Mouse (Mus musculus): ENCODE data around the gene Arrb1. TPM values are rescaled to one million over a fixed set of nuclear protein-coding genes. Genes with fewer than 3 reads are reported as not detected.
"Not testable (repeated sequence)": the region's sequence is repeated elsewhere in the genome, so short reads cannot be mapped to it uniquely, and the experiment has no call there.

Gene Arrb1
- 6.1 and 6.8 TPM in 2 replicates for polyA plus RNA-seq (2015; fragmentation: Nextera tagmentation; extraction: Ambion mirVana)

DNA sequence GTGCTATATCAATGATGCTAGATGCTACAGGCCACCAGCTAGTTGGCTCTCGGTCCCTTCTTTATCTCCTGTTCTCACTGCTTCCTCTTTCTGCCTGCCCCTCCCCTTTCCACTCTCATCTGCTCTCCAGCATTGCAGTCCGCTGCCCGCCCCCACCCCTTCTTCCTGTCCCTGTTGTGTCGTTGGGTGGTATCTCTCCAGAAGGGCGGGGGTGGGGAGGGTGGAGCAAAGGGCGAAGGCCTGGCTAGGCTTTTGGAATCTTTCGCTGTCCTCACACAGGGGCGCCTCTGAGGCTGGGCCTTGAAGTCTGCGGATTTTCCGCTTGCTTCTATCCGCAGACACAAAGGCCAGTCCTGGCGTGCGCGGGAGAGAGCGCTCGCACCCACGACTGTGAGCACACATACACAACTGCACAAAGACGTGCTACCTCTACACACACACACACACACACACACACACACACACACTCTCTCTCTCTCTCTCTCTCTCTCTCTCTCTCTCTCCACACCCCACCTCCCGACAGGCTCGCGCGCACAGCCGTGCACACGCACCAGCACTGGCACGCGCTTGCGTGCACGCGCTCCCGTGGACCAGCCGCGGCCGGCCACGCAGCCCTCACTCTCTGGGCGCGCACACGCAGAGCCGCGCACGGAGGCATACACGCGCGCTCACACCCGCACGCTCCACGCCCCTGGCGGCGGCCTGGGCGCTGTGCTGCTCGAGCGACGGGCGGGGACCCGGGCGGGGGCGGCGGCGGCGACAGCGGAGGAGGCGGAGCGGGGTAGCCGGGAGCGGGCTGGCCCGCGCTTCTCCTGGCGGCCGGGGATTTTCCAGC lies at the start of gene Arrb1:
Arrb1 (plus strand) TSS at position 566 of the 835 bp plus-strand sequence.
- H3K36me3 ChIP-seq = no peaks in the 10 kb centered on the region
- peak within 1 kb of the TSS; percentile 90 for H3K4me2 ChIP-seq (replicated peaks)
- ATAC-seq (ENCODE audit: low FRiP score, low read depth) = peak; percentile 82
- H3K27me3 ChIP-seq = no peaks in the 10 kb centered on the region
- H3K4me3 ChIP-seq = peak within 1 kb of the TSS; percentile 75
- no peaks in the 10 kb centered on the region for H3K9me3 ChIP-seq
- H3K27ac ChIP-seq = peak within 1 kb of the TSS; percentile 69
- H3K9ac ChIP-seq = peak within 1 kb of the TSS; percentile 88
- under 1% methylated on average over 65 of the region's 68 CpGs for WGBS
- H3K4me1 ChIP-seq = peaks cover 54% of the 10 kb centered on the region

- H3K4me1 ChIP-seq = no peaks in the 10 kb centered on the region
- no peak overlapping the region for H3K27ac ChIP-seq
- WGBS = 64% methylated on average over 5 of the region's 5 CpGs
- H3K9ac ChIP-seq = no peak overlapping the region
- H3K27me3 ChIP-seq = 0 out of 2 replicates have a peak, but pooled peaks cover 5% of the 10 kb centered on the region
- no peak for ATAC-seq (ENCODE audit: low FRiP score, low read depth)
- no peak overlapping the region for H3K4me3 ChIP-seq
- H3K9me3 ChIP-seq = peaks cover 8% of the 10 kb centered on the region
- H3K4me2 ChIP-seq (replicated peaks) = no peak overlapping the region
- H3K36me3 ChIP-seq = no peaks in the 10 kb centered on the region
Observed at GRCm38 (mm10) chr7:99489708-99490107, 45.6 kb upstream of the Arrb1 start.

- WGBS = 73% methylated on average over 1 of the region's 1 CpGs
Observed at GRCm38 (mm10) chr7:99499128-99499527, 36.1 kb upstream of the Arrb1 start.

DNA sequence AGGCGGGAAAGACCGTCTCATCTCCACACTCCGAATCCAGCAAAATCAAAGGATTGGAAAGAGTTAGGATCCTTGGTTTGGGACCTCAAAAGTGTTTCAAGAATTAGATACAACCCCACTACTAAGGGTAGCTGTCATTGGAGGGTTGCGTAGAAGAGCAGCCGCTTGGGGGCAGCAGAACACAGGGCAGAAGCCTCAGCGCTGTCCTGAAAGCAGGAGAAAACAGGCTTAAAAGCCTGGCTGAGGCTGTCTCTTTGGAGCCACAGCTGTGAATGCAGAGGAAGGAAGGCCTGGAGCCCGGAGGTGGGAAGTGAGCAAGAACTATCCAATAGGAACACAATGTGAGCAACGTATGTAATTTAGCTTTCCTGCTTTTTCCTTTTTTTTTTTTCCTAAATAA lies 35.1 kb upstream of the Arrb1 start:
- Histone ChIP-seq H3K9me3 (no peaks in the 10 kb centered on the region), H3K4me2 (replicated peaks) (no peak overlapping the region), H3K4me3 (no peak overlapping the region), H3K27ac (no peak overlapping the region), H3K27me3 (no peaks in the 10 kb centered on the region), H3K4me1 (no peaks in the 10 kb centered on the region), H3K36me3 (no peaks in the 10 kb centered on the region), H3K9ac (no peak overlapping the region)
- peak; percentile 85 for ATAC-seq (ENCODE audit: low FRiP score, low read depth)
- 3% methylated on average over 8 of the region's 8 CpGs for WGBS

More at GRCm38 (mm10) chr7:99499128-99499527, 36.1 kb upstream of the Arrb1 start:
- Histone ChIP-seq H3K9me3 (no peaks in the 10 kb centered on the region), H3K27ac (no peak overlapping the region), H3K4me3 (no peak overlapping the region), H3K9ac (no peak overlapping the region), H3K4me2 (replicated peaks) (no peak overlapping the region), H3K36me3 (no peaks in the 10 kb centered on the region), H3K27me3 (no peaks in the 10 kb centered on the region), H3K4me1 (no peaks in the 10 kb centered on the region)
- ATAC-seq (ENCODE audit: low FRiP score, low read depth) = no peak

GRCm38 (mm10) chr7:99500655-99501054 lies 34.6 kb upstream of the Arrb1 start:
- Histone ChIP-seq H3K4me2 (replicated peaks) (no peak overlapping the region), H3K9ac (no peak overlapping the region), H3K27ac (no peak overlapping the region), H3K9me3 (no peaks in the 10 kb centered on the region), H3K36me3 (no peaks in the 10 kb centered on the region), H3K27me3 (no peaks in the 10 kb centered on the region), H3K4me1 (no peaks in the 10 kb centered on the region), H3K4me3 (no peak overlapping the region)
- WGBS = 26% methylated on average over 5 of the region's 5 CpGs
- no peak for ATAC-seq (ENCODE audit: low FRiP score, low read depth)

- Histone ChIP-seq H3K9me3 (no peaks in the 10 kb centered on the region), H3K27me3 (no peaks in the 10 kb centered on the region), H3K4me2 (replicated peaks) (no peak overlapping the region), H3K4me1 (no peaks in the 10 kb centered on the region), H3K9ac (no peak overlapping the region), H3K36me3 (no peaks in the 10 kb centered on the region), H3K4me3 (no peak overlapping the region), H3K27ac (no peak overlapping the region)
- ATAC-seq (ENCODE audit: low FRiP score, low read depth) = no peak
- 46% methylated on average over 1 of the region's 1 CpGs for WGBS
Observed at GRCm38 (mm10) chr7:99501148-99501547, 34.1 kb upstream of the Arrb1 start.

GRCm38 (mm10) chr7:99504556-99504955 lies 30.7 kb upstream of the Arrb1 start:
- Histone ChIP-seq H3K4me1 (no peaks in the 10 kb centered on the region), H3K9ac (no peak overlapping the region), H3K4me2 (replicated peaks) (no peak overlapping the region), H3K4me3 (no peak overlapping the region), H3K36me3 (no peaks in the 10 kb centered on the region), H3K9me3 (no peaks in the 10 kb centered on the region), H3K27ac (no peak overlapping the region), H3K27me3 (no peaks in the 10 kb centered on the region)
- no peak for ATAC-seq (ENCODE audit: low FRiP score, low read depth)

GRCm38 (mm10) chr7:99508187-99508586 lies 27.1 kb upstream of the Arrb1 start:
- not testable (repeated sequence) for H3K9me3 ChIP-seq; H3K36me3 ChIP-seq; H3K9ac ChIP-seq; H3K4me2 ChIP-seq (replicated peaks); ATAC-seq (ENCODE audit: low FRiP score, low read depth); H3K27me3 ChIP-seq; H3K4me1 ChIP-seq; H3K27ac ChIP-seq; H3K4me3 ChIP-seq
- WGBS = 20% methylated on average over 2 of the region's 2 CpGs

- no peaks in the 10 kb centered on the region for H3K36me3 ChIP-seq
- 8% methylated on average over 8 of the region's 8 CpGs for WGBS
- H3K9ac ChIP-seq = no peak overlapping the region
- H3K27me3 ChIP-seq = no peaks in the 10 kb centered on the region
- H3K4me1 ChIP-seq = peaks cover 6% of the 10 kb centered on the region
- H3K9me3 ChIP-seq = no peaks in the 10 kb centered on the region
- no peak overlapping the region for H3K4me3 ChIP-seq
- no peak for ATAC-seq (ENCODE audit: low FRiP score, low read depth)
- H3K27ac ChIP-seq = no peak overlapping the region
- no peak overlapping the region for H3K4me2 ChIP-seq (replicated peaks)
Observed at GRCm38 (mm10) chr7:99510087-99510501, 25.2 kb upstream of the Arrb1 start.

DNA sequence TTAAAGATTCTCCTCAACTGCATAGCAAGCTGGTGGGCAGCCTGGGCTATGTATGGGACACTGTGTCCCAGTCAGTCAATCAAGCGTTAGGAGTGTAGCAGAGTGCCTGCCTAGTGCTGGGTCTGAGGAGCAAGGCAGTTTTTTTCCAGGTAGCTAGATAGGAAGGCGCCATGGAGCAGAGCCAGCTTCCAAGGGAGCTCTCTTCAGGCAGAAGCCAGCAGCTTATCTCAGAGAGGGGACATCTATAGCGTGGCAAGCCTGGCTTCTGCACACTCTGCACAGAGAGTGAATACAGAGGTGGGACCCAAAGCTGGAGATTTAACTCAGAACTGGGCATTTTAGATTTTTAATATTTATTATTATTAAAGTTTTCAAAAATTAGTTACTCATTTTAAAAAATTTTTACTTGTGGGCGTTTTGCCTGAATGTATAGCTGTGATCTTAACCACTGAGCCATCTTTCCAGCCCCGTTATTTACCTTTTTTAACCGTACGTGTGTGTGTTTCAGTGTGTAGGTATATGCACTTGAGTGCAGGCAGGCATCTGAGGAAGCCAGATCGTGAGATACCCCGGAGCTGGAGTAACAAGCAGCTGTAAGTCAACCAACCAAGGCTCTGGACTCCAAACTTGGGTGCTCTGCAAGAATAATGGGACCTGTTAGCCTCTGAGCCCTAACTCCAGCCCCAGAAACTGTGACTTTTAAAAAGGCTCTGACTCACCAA lies 19.0 kb upstream of the Arrb1 start:
- H3K4me3 ChIP-seq = no peak overlapping the region
- peaks cover 3% of the 10 kb centered on the region; the same call in 1 of the 2 replicates for H3K9me3 ChIP-seq
- H3K27ac ChIP-seq = no peak overlapping the region
- no peak overlapping the region for H3K4me2 ChIP-seq (replicated peaks)
- no peak overlapping the region for H3K9ac ChIP-seq
- 85% methylated on average over 9 of the region's 9 CpGs for WGBS
- ATAC-seq (ENCODE audit: low FRiP score, low read depth) = no peak
- H3K36me3 ChIP-seq = no peaks in the 10 kb centered on the region
- no peaks in the 10 kb centered on the region for H3K27me3 ChIP-seq
- peaks cover 6% of the 10 kb centered on the region for H3K4me1 ChIP-seq

GRCm38 (mm10) chr7:99516814-99517157 lies 18.5 kb upstream of the Arrb1 start:
- Histone ChIP-seq H3K4me2 (replicated peaks) (no peak overlapping the region), H3K9ac (no peak overlapping the region), H3K9me3 (peaks cover 3% of the 10 kb centered on the region; the same call in 1 of the 2 replicates), H3K4me1 (peaks cover 6% of the 10 kb centered on the region), H3K4me3 (no peak overlapping the region), H3K36me3 (no peaks in the 10 kb centered on the region), H3K27me3 (no peaks in the 10 kb centered on the region), H3K27ac (no peak overlapping the region)
- no peak for ATAC-seq (ENCODE audit: low FRiP score, low read depth)
- 76% methylated on average over 3 of the region's 3 CpGs for WGBS

GRCm38 (mm10) chr7:99518954-99519644 lies 16.2 kb upstream of the Arrb1 start:
- ATAC-seq (ENCODE audit: low FRiP score, low read depth) = no peak
- no peak overlapping the region for H3K9ac ChIP-seq
- WGBS = 57% methylated on average over 4 of the region's 4 CpGs
- no peaks in the 10 kb centered on the region for H3K4me1 ChIP-seq
- peaks cover 3% of the 10 kb centered on the region; the same call in 1 of the 2 replicates for H3K9me3 ChIP-seq
- no peaks in the 10 kb centered on the region for H3K36me3 ChIP-seq
- no peaks in the 10 kb centered on the region for H3K27me3 ChIP-seq
- no peak overlapping the region for H3K27ac ChIP-seq
- no peak overlapping the region for H3K4me2 ChIP-seq (replicated peaks)
- no peak overlapping the region for H3K4me3 ChIP-seq
